Comparison of ENCODE assay signal across 8 mouse cellular contexts in genomic region chr6:31563235-31564181, GRCm38 (mm10). TPM values are rescaled to one million over a fixed set of nuclear protein-coding genes. Genes with fewer than 3 reads are reported as not detected.
A peak's percentile ranks its signal among the peaks of the same experiment; 100 is the strongest.
DNase-seq lines count a peak whose midpoint lies in the region; ATAC-seq and TF ChIP-seq lines count a peak whose summit lies in the region.

TSS of gene Podxl (minus strand) at chr6:31563981.

- no peaks in the 10 kb centered on the region for H3K27me3 ChIP-seq in C2C12 (ENCODE audit: control insufficient read depth, insufficient read depth, insufficient read length)
- H3K27me3 ChIP-seq in forebrain, embryonic 11.5 days (ENCODE audit: control insufficient read depth, insufficient read depth, low read length) = no peaks in the 10 kb centered on the region
- H3K27me3 ChIP-seq in neural tube, embryonic 15.5 days (replicated peaks) = no peaks in the 10 kb centered on the region

- H3K9ac ChIP-seq in forebrain, embryonic 11.5 days (ENCODE audit: low read length) = peak within 1 kb of the TSS; percentile 83
- peak within 1 kb of the TSS; percentile 85 for H3K9ac ChIP-seq in neural tube, embryonic 15.5 days (replicated peaks)

- peak; percentile 44 to 52 for DNase-seq in adrenal gland, postnatal 4 days (ENCODE audit: low spot score in 2 of 2)
- DNase-seq in forebrain, embryonic 11.5 days (ENCODE audit: low spot score) = peak; percentile 95
- peak; percentile 82 to 87 for DNase-seq in heart, postnatal 10 days
- DNase-seq in kidney, postnatal 36 days = peak; percentile 85 to 91
- peak; percentile 86 to 89 for DNase-seq in lung, adult 18-20 months
- DNase-seq in testis, postnatal 10 days (ENCODE audit: low spot score) = peak; percentile 77

- H3ac ChIP-seq in C2C12 (ENCODE audit: control insufficient read depth, insufficient read length, low read depth) = peak within 1 kb of the TSS; percentile 90

- no peaks in the 10 kb centered on the region for H3K36me3 ChIP-seq in C2C12 (ENCODE audit: control insufficient read depth, insufficient read depth)
- no peaks in the 10 kb centered on the region for H3K36me3 ChIP-seq in forebrain, embryonic 11.5 days (ENCODE audit: control insufficient read depth, insufficient read depth, low read length)
- H3K36me3 ChIP-seq in neural tube, embryonic 15.5 days = no peaks in the 10 kb centered on the region

- peak within 1 kb of the TSS; percentile 53 for H3K27ac ChIP-seq in forebrain, embryonic 11.5 days (ENCODE audit: low read depth, low read length)
- H3K27ac ChIP-seq in neural tube, embryonic 15.5 days (replicated peaks) = peak within 1 kb of the TSS; percentile 69

- H3K4me1 ChIP-seq in forebrain, embryonic 11.5 days (replicated peaks; ENCODE audit: control insufficient read depth, insufficient read depth, low read length) = peaks cover 21% of the 10 kb centered on the region; the same call in 1 of the 2 replicates
- H3K4me1 ChIP-seq in neural tube, embryonic 15.5 days = peaks cover 50% of the 10 kb centered on the region

- peak within 1 kb of the TSS; percentile 90 for H3K4me2 ChIP-seq in forebrain, embryonic 11.5 days (ENCODE audit: low read depth, low read length, severe bottlenecking)
- peak within 1 kb of the TSS; percentile 96 for H3K4me2 ChIP-seq in neural tube, embryonic 15.5 days

- H3K79me2 ChIP-seq in C2C12 (ENCODE audit: control insufficient read depth, insufficient read depth) = no peaks in the 10 kb centered on the region

- TF ChIP-seq CTCF in C2C12 (IDR thresholded peaks at IDR 0.05; ENCODE audit: control insufficient read depth, insufficient read depth, insufficient read length) = no peak

- H3K4me3 ChIP-seq in C2C12 (ENCODE audit: insufficient read depth, poor library complexity, severe bottlenecking) = peak within 1 kb of the TSS; percentile 29
- H3K4me3 ChIP-seq in forebrain, embryonic 11.5 days (ENCODE audit: low read depth, low read length) = peak within 1 kb of the TSS; percentile 69
- H3K4me3 ChIP-seq in neural tube, embryonic 15.5 days (replicated peaks) = peak within 1 kb of the TSS; percentile 83

- no peaks in the 10 kb centered on the region for H3K9me3 ChIP-seq in forebrain, embryonic 11.5 days (ENCODE audit: control insufficient read depth, low read length)
- no peaks in the 10 kb centered on the region for H3K9me3 ChIP-seq in neural tube, embryonic 15.5 days (replicated peaks)

- ATAC-seq in forebrain, embryonic 11.5 days (replicated peaks; ENCODE audit: low FRiP score) = peak; percentile 90
- peak; percentile 83 for ATAC-seq in neural tube, embryonic 15.5 days (ENCODE audit: low FRiP score)

- no peaks in the 10 kb centered on the region for H3K79me3 ChIP-seq in C2C12 (ENCODE audit: low read depth)

- WGBS in forebrain, embryonic 11.5 days = under 1% methylated on average over 77 of the region's 91 CpGs
- WGBS in neural tube, embryonic 15.5 days = under 1% methylated on average over 67 of the region's 91 CpGs

- intact Hi-C loops in heart, postnatal 10 days (cut with DNase I) = loop anchor here (2.0 to 5.0 kb wide), 2 partner anchors 33 to 54 kb away; no protein-coding TSS in a partner anchor

TF ChIP-seq in C2C12, 6 proteins besides CTCF, POLR2A, EP300 and RAD21:
- no peak for TF ChIP-seq FOSL1 (IDR thresholded peaks at IDR 0.05; ENCODE audit: insufficient read depth, low read length, poor library complexity, severe bottlenecking)
- no peak for TF ChIP-seq MAX (IDR thresholded peaks at IDR 0.05)
- TF ChIP-seq CEBPB (IDR thresholded peaks at IDR 0.05; ENCODE audit: low read depth) = no peak
- no peak for TF ChIP-seq MYOG (IDR thresholded peaks at IDR 0.05; ENCODE audit: control insufficient read depth, extremely low read depth, insufficient read length)
- no peak for TF ChIP-seq MYOD1 (IDR thresholded peaks at IDR 0.05; ENCODE audit: control insufficient read depth, insufficient read length, low read depth)
- TF ChIP-seq USF1 (IDR thresholded peaks at IDR 0.05; ENCODE audit: low read depth) = no peak
TF ChIP-seq in C2C12: peak in this region for 0.

RNA-seq across cellular contexts. Expression of gene Podxl, which starts in this region (rescaled TPM):
- polyA plus RNA-seq in C2C12 (2012; fragmentation: generic; extraction: Trizol) = 4.8 TPM
- total RNA-seq in adrenal gland, postnatal 4 days (2021) = 10 to 100 TPM; 51.6 to 82.9 TPM
- polyA plus RNA-seq in forebrain, embryonic 11.5 days (2014; fragmentation: Nextera tagmentation; extraction: Ambion mirVana) = 11.7 and 13.7 TPM in 2 replicates
- total RNA-seq in heart, postnatal 10 days (2021) = 100 to 1,000 TPM; 106 to 113 TPM
- polyA plus RNA-seq in neural tube, embryonic 15.5 days (2015; fragmentation: Nextera tagmentation; extraction: Ambion mirVana) = 9.2 and 13.1 TPM in 2 replicates

Comparison
In these comparisons a context has a peak if more than half of its experiments do, and no peak if none do; other contexts are left out.
1. Peak in every context shown above with its lines: DNase-seq, ATAC-seq, H3K4me3 ChIP-seq and H3K27ac ChIP-seq.
2. H3K4me3 ChIP-seq: peak in every context shown above with its lines; median percentile 83 in neural tube, embryonic 15.5 days; 69 in forebrain, embryonic 11.5 days; 29 in C2C12.